Mouse (Mus musculus) embryonic facial prominence, embryonic 14.5 days (tissue): ENCODE results near the gene Grcc10. TPM values are rescaled to one million over a fixed set of nuclear protein-coding genes. Genes with fewer than 3 reads are reported as not detected.

Experiments used
- ATAC-seq: fragments of 200-750 bp; cut with Nextera tagmentation; 2 replicates; pipeline ENCODE4 v1.8.0; 2017; ENCODE audit warnings: low read depth, moderate number of reproducible peaks, moderate TSS enrichment
- DNase-seq: peaks from one replicate; pipeline ENCODE4 v3.0.0-alpha.2; 2015; ENCODE audit warnings: low spot score
- H3K27ac ChIP-seq: fragments of 300-500 bp; sonication (generic); replicated peaks from 2 replicates; pipeline ENCODE4 v1.5.1; 2014; ENCODE audit warnings: low read depth, mild to moderate bottlenecking, low read length, moderate library complexity
- H3K27me3 ChIP-seq: fragments of 300-500 bp; sonication (generic); replicated peaks from 2 replicates; pipeline ENCODE4 v1.6.1; 2014; ENCODE audit warnings: low read length; ENCODE audit not compliant: control insufficient read depth, insufficient read depth
- H3K36me3 ChIP-seq: fragments of 300-500 bp; sonication (generic); 2 replicates; pipeline ENCODE4 v1.6.1; 2014; ENCODE audit warnings: low read length, mixed read lengths; ENCODE audit not compliant: control insufficient read depth, insufficient read depth
- H3K4me1 ChIP-seq: fragments of 300-500 bp; sonication (generic); 2 replicates; pipeline ENCODE4 v1.6.1; 2014; ENCODE audit warnings: antibody characterized with exemption, low read length; ENCODE audit not compliant: control insufficient read depth, insufficient read depth
- H3K4me2 ChIP-seq: fragments of 300-500 bp; sonication (generic); 2 replicates; pipeline ENCODE4 v1.6.1; 2014; ENCODE audit warnings: low read depth, mild to moderate bottlenecking, low read length, moderate library complexity, mixed read lengths
- H3K4me3 ChIP-seq: fragments of 300-500 bp; sonication (generic); 2 replicates; pipeline ENCODE4 v1.5.1; 2014; ENCODE audit warnings: low read depth, mild to moderate bottlenecking, low read length
- H3K9ac ChIP-seq: fragments of 300-500 bp; sonication (generic); 2 replicates; pipeline ENCODE4 v1.6.1; 2014; ENCODE audit warnings: low read depth, mild to moderate bottlenecking, low read length, moderate library complexity, mixed read lengths
- H3K9me3 ChIP-seq: fragments of 300-500 bp; sonication (generic); 2 replicates; pipeline ENCODE4 v1.6.1; 2016; ENCODE audit warnings: low read length; ENCODE audit not compliant: control insufficient read depth
- WGBS: fragments of 180-500 bp; shearing (Covaris S2); extraction: QIAGEN DNeasy Blood & Tissue Kit; methylation state at CpG from one replicate; pipeline ENCODE4 v1.1.7; 2014; 5-methylcytosine and 5-hydroxymethylcytosine counted together
- polyA plus RNA-seq: library from polyadenylated mRNA; unstranded; fragments of >200 nt; fragmentation: Nextera tagmentation; extraction: Ambion mirVana; gene quantifications from 2 replicates; pipeline ENCODE4 v1.2.1, GENCODE M21; 2014

The Grcc10 gene
- polyA plus RNA-seq, 1 experiment from 2014 or later = 392 TPM

DNA sequence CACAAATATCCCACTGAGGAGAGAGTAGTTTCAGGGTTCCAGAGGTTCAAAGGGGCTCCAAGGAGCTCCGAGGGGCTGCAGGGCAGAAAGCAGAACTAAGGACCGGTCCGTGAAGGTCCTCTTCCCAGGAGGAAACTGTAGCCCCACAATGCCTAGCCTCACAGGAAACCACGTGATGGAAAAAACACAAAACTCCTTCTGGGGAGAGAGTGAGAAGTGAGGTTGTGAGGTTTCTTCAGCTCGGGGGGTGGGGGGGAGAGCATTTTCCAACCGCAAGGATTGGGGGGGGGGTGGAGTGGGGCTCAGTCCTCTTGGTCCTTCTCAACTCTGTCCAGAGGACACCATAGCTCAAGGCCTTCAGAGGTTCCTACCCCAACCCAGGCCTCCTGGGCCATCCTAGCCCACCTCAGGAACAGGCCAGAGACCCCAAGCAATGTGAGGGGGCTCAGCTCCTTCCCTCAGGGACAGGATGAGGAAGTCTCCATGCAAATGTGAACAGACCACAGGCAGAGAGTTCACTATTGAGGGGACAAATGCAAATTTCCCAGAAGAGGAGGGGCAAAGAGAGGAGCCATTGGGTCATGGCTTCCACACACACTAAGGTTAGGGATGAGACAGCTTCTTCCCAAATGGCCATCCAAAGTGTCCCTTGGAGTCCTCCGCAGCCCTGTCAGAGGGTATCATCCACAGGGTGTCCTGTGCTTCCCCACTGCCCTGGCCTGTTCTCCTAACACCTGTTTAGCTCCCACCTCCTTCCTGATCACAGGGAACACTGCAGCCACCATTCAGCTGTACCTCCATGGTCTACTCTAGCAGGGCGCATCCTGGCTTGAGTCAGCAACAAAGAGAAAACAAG is 11.1 kb downstream of the Grcc10 start:
- DNase-seq = no peak
- H3K9me3 ChIP-seq = no peaks in the 10 kb centered on the region
- H3K27me3 ChIP-seq = no peaks in the 10 kb centered on the region
- no peaks in the 10 kb centered on the region for H3K36me3 ChIP-seq
- H3K4me2 ChIP-seq = no peak overlapping the region
- no peak overlapping the region for H3K27ac ChIP-seq
- no peak for ATAC-seq
- WGBS = 73% methylated on average over 8 of the region's 8 CpGs
- H3K9ac ChIP-seq = no peak overlapping the region
- no peak overlapping the region for H3K4me3 ChIP-seq
- H3K4me1 ChIP-seq = no peaks in the 10 kb centered on the region

DNA sequence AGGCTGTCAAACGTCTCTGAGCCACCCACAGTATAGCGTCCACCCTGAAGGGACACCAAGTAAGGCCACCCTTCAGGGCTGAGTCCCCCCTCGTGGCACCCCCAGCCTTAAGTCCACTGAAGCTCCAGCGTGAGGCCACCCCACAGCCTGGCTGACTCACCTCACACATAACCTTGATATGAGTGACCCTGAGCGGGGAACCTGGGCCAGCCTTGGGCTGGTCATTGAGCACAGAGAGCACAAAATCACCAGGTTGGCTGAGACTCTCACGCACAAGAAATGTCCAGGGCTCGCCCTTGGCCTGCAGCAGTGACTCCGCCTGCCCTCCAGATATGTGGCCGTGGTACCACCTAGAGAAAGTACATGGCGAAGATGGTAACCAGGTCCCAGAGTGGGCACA is 12.6 kb downstream of the Grcc10 start:
- no peak overlapping the region for H3K4me3 ChIP-seq
- no peak overlapping the region for H3K4me2 ChIP-seq
- no peaks in the 10 kb centered on the region for H3K4me1 ChIP-seq
- H3K36me3 ChIP-seq = no peaks in the 10 kb centered on the region
- H3K27ac ChIP-seq = no peak overlapping the region
- no peak overlapping the region for H3K9ac ChIP-seq
- DNase-seq = no peak
- 85% methylated on average over 10 of the region's 10 CpGs for WGBS
- H3K9me3 ChIP-seq = no peaks in the 10 kb centered on the region
- H3K27me3 ChIP-seq = no peaks in the 10 kb centered on the region
- no peak for ATAC-seq

DNA sequence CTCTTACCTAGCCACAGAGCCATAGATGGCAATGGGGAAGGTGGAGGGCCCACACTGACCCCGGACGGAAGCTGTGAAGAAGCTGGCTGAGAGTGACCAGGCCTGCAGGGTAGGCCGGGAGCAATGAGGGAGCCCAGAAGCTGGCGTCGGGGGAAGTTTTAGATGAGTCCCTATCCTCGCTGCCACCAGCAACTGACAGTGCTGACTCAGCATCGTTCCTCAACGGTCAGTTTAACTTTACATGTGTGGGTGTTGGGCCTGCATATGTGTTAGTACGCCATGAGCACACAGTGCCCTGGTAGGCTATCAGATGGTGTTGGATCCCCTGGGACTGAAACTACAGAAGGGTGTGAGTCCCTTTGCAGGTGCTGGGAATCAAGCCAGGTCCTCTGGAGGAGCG is 16.7 kb downstream of the Grcc10 start:
- Histone ChIP-seq H3K9me3 (no peaks in the 10 kb centered on the region), H3K4me3 (no peak overlapping the region), H3K36me3 (no peaks in the 10 kb centered on the region), H3K27me3 (no peaks in the 10 kb centered on the region), H3K9ac (no peak overlapping the region), H3K27ac (no peak overlapping the region), H3K4me1 (no peaks in the 10 kb centered on the region), H3K4me2 (no peak overlapping the region)
- no peak for ATAC-seq
- no peak for DNase-seq
- 81% methylated on average over 10 of the region's 10 CpGs for WGBS

DNA sequence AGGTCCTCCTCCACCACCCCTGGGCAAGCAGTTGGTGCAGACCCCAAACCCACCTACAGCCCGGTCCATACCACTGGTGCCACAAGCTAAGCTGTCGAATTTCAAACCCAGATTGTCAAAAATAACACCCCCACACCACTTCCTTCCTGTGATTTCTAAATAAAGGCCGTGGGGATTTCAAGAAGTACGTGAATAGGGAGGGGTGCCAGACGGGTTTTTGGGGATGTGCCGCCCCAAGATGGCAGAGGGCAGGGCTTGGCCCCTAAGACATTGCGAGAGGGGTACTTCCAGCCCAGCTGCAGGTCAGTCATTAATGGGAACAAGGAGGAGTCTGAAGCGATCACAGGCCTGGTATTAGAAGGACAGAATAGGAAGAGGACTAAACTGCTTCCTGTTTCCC is 17.6 kb downstream of the Grcc10 start:
- DNase-seq = no peak
- Histone ChIP-seq H3K4me3 (no peak overlapping the region), H3K4me1 (no peaks in the 10 kb centered on the region), H3K36me3 (no peaks in the 10 kb centered on the region), H3K27me3 (no peaks in the 10 kb centered on the region), H3K27ac (no peak overlapping the region), H3K9me3 (no peaks in the 10 kb centered on the region), H3K9ac (no peak overlapping the region), H3K4me2 (no peak overlapping the region)
- 78% methylated on average over 8 of the region's 8 CpGs for WGBS
- no peak for ATAC-seq

DNA sequence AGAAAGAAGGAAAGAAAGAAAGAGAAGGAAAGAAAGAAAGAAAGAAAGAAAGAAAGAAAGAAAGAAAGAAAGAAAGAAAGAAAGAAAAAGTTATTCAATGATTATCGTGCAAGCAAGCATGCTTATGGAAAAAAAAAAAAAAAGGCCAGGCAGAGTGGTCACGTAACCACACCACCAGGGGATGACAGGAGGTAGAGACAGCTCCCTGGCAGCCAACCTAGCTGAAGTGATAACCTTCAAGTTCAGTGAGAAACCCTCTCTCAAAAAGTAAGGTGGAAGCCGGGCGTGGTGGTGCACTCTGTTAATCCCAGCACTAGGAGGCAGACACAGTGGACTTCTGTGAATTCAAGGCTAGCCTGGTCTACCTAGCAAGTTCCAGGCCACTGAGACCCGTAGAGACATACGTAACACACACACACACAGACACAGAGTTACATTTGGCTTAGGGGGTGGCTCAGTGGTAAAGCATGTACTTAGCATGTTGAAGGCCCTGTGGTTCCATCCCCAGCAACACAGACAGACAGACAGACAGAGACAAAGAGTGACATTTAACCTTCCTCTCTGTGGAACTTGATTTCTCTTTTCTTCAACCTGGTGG is 18.2 kb downstream of the Grcc10 start:
- no peaks in the 10 kb centered on the region for H3K36me3 ChIP-seq
- no peak for DNase-seq
- no peak overlapping the region for H3K4me2 ChIP-seq
- no peaks in the 10 kb centered on the region for H3K4me1 ChIP-seq
- H3K27ac ChIP-seq = no peak overlapping the region
- H3K4me3 ChIP-seq = no peak overlapping the region
- no peak for ATAC-seq
- 83% methylated on average over 6 of the region's 6 CpGs for WGBS
- H3K9me3 ChIP-seq = no peaks in the 10 kb centered on the region
- H3K27me3 ChIP-seq = no peaks in the 10 kb centered on the region
- no peak overlapping the region for H3K9ac ChIP-seq

DNA sequence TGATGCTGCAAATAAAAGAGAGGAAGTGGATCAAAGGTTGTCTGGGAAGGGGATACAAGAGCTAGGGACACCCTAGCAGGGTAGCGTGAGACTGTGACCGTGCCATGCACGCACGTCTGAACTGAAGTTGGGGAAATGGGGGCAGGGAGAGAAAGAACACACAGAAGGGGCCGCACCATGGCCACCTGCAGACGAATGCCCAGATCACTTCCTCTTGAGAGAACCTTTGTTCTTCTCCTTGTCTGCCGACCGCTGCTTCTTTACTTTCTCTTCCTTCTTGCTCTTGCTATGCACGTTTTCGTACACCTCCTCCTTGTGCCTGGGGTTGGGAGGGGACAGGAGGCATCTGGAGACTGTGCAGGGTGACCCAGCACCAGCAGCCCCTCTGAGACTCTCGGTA is 20.3 kb downstream of the Grcc10 start:
- ATAC-seq (no peak), DNase-seq (no peak)
- Histone ChIP-seq H3K4me3 (no peak overlapping the region), H3K9me3 (no peaks in the 10 kb centered on the region), H3K27me3 (no peaks in the 10 kb centered on the region), H3K4me1 (no peaks in the 10 kb centered on the region), H3K4me2 (no peak overlapping the region), H3K27ac (no peak overlapping the region), H3K36me3 (peaks cover 20% of the 10 kb centered on the region), H3K9ac (peak overlapping the region; percentile 16; the same call in 1 of the 2 replicates)
- 69% methylated on average over 11 of the region's 11 CpGs for WGBS

DNA sequence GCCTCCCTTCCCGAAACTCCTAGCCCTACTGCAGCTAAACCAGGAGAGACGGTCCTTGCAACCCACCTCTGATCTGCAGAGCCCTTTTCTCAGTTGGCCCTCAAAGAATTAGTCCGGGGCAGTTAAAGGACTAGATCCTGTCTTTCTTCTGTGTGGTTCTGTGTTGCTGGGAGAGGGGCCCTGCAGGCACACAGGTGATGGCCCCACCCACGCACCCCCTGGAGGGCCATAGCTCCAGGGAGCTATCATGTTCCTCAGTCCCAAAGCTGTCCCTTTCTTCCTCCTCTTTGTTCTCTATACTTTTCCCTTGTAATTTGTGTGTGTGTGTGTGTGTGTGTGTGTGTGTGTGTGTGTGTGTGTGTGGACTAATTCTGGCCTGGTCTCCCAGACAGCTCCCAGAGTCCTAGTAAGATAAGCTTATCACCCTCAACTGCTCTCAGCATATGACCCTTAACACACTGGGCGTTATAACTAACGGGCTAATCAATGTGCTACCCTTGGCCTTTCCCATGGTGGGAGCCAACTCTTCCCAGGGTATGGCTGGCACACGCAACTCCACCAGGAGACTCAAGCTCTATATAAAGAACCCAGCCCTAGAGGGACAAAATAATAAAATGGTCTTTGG is 21.7 kb downstream of the Grcc10 start:
- Histone ChIP-seq H3K36me3 (peaks cover 34% of the 10 kb centered on the region), H3K4me1 (no peaks in the 10 kb centered on the region), H3K4me3 (peak overlapping the region; percentile 37), H3K9ac (peak overlapping the region; percentile 61), H3K9me3 (no peaks in the 10 kb centered on the region), H3K27me3 (no peaks in the 10 kb centered on the region), H3K27ac (peak overlapping the region; percentile 80), H3K4me2 (peak overlapping the region; percentile 28)
- ATAC-seq (peak; percentile 56), DNase-seq (peak; percentile 55)
- WGBS = 71% methylated on average over 7 of the region's 7 CpGs

DNA sequence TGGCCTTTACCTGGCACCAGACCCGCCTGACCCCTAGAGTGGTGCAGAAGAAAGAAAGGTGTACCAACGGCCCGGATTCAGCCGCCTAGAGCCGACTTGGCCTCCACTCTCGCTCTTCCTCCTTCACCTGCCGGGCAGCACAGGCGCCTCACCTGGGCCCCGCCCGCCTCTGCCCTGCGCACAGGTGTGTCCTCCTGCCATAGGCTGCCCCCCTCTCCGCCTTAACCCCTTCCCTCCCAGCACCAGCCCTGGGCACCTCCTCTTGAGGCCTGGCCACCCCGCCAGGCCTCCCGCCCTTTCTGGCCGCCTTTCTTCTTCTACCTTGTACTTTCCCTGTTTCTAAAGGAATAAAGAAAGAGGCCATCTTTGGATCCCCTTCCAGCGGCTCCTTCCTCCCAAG is 22.5 kb downstream of the Grcc10 start:
- H3K27ac ChIP-seq = peak overlapping the region; percentile 80
- peak; percentile 64; the same call in 1 of the 2 replicates for ATAC-seq

More for the DNA sequence above, 22.5 kb downstream of the Grcc10 start:
- Histone ChIP-seq H3K4me2 (peak overlapping the region; percentile 28), H3K4me1 (no peaks in the 10 kb centered on the region), H3K4me3 (peak overlapping the region; percentile 37), H3K36me3 (peaks cover 41% of the 10 kb centered on the region), H3K9ac (peak overlapping the region; percentile 61), H3K9me3 (no peaks in the 10 kb centered on the region), H3K27me3 (no peaks in the 10 kb centered on the region)
- DNase-seq = peak; percentile 83
- 58% methylated on average over 12 of the region's 16 CpGs for WGBS
